In the genomic region with DNA sequence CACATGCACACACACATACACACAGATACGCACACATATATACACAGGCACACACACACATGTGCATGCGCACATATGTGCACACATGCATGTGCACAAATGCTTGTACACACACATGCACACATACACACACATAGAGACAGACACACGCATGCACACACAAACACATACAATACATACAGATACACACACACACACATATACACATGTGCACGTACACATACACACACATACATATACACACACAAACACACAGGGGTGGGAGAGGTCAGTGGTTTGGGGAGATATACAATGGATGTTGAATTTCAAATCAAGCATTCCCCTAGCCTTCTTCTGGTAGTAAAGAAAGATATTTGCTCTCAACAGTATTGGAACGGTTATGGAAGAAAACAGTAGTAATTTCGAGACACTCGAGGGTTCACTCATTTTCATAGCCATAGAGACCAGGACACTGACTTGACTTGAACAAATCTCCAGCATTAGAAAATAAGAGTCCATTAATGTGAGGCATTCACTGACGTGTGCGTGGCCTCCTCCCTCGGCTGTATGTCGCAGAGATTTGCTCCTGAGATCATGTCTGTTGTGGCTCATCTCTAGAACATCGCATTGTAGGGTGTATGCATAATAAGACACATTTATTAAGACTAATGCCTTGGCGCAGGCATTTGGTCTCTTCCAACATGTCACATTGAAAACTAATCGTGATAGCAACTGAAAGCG, we compare ENCODE assay signal across 10 mouse cellular contexts.
DNase-seq lines count a peak whose midpoint lies in the region; ATAC-seq and TF ChIP-seq lines count a peak whose summit lies in the region.
"Had no signal": no experiment of that assay in that cellular context is flagged by ENCODE, and none has a peak within 500 bp of the region (broad histone marks: within the 10 kb centered on the region; RNA-seq: fewer than 3 reads in every experiment).

No protein-coding gene starts in this region.

- no peak for TF ChIP-seq CTCF in hindbrain, postnatal 0 days (IDR thresholded peaks at IDR 0.05; ENCODE audit: low read depth)
- no peak for TF ChIP-seq CTCF in stomach, postnatal 0 days (IDR thresholded peaks at IDR 0.05; ENCODE audit: low read depth)

- DNase-seq in hindbrain, embryonic 14.5 days (ENCODE audit: low spot score): no peak
- DNase-seq in midbrain, embryonic 14.5 days: no peak
- no peak for DNase-seq in midbrain, embryonic 10.5 days (ENCODE audit: low spot score)
- no peak for DNase-seq in hindbrain, postnatal 0 days (ENCODE audit: low spot score)
- no peak for DNase-seq in stomach, postnatal 0 days (ENCODE audit: low spot score)
- DNase-seq in thymus, postnatal 0 days (ENCODE audit: low spot score): no peak
- DNase-seq: kidney, adult 18-20 months had no signal

- H3K4me1 ChIP-seq in hindbrain, embryonic 14.5 days (replicated peaks; ENCODE audit: control insufficient read depth, insufficient read depth, low read length): no peaks in the 10 kb centered on the region
- H3K4me1 ChIP-seq in hindbrain, embryonic 12.5 days: 0 out of 2 replicates have a peak, but pooled peaks cover 2% of the 10 kb centered on the region
- H3K4me1 ChIP-seq in midbrain, embryonic 14.5 days (ENCODE audit: control insufficient read depth, insufficient read depth, low read length): no peaks in the 10 kb centered on the region
- H3K4me1 ChIP-seq in midbrain, embryonic 10.5 days: no peaks in the 10 kb centered on the region
- H3K4me1 ChIP-seq in hindbrain, postnatal 0 days (ENCODE audit: insufficient read depth, low read length): no peaks in the 10 kb centered on the region
- H3K4me1 ChIP-seq in stomach, postnatal 0 days (replicated peaks; ENCODE audit: control insufficient read depth, insufficient read depth): no peaks in the 10 kb centered on the region

- H3K27me3 ChIP-seq in hindbrain, embryonic 14.5 days (ENCODE audit: control insufficient read depth, insufficient read depth, low read length): no peaks in the 10 kb centered on the region
- H3K27me3 ChIP-seq in hindbrain, embryonic 12.5 days: no peaks in the 10 kb centered on the region
- no peaks in the 10 kb centered on the region; the same call in 1 of the 2 replicates for H3K27me3 ChIP-seq in midbrain, embryonic 14.5 days (ENCODE audit: control insufficient read depth, insufficient read depth, low read length)
- no peaks in the 10 kb centered on the region for H3K27me3 ChIP-seq in midbrain, embryonic 10.5 days (ENCODE audit: low read depth, poor library complexity, severe bottlenecking)
- no peaks in the 10 kb centered on the region for H3K27me3 ChIP-seq in hindbrain, postnatal 0 days (ENCODE audit: insufficient read depth, low read length)
- H3K27me3 ChIP-seq in stomach, postnatal 0 days (ENCODE audit: control insufficient read depth, insufficient read depth, low read length): no peaks in the 10 kb centered on the region

- 82% methylated on average over 15 of the region's 15 CpGs for WGBS in hindbrain, embryonic 14.5 days
- whole genome bisulfite sequencing in hindbrain, embryonic 12.5 days: 82% methylated on average over 15 of the region's 15 CpGs
- WGBS in midbrain, embryonic 14.5 days: 80% methylated on average over 15 of the region's 15 CpGs
- 84% methylated on average over 15 of the region's 15 CpGs for WGBS in midbrain, embryonic 10.5 days
- WGBS in hindbrain, postnatal 0 days: 80% methylated on average over 15 of the region's 15 CpGs
- WGBS in stomach, postnatal 0 days: 70% methylated on average over 15 of the region's 15 CpGs

- peak overlapping the region; percentile 4; the same call in 1 of the 2 replicates for H3K4me2 ChIP-seq in hindbrain, embryonic 14.5 days (replicated peaks)
- H3K4me2 ChIP-seq in hindbrain, embryonic 12.5 days (replicated peaks): no peak overlapping the region
- H3K4me2 ChIP-seq in midbrain, embryonic 14.5 days (ENCODE audit: low read length): peak overlapping the region; percentile 26
- H3K4me2 ChIP-seq in hindbrain, postnatal 0 days (ENCODE audit: low read depth, low read length): peak overlapping the region; percentile 26
- peak overlapping the region; percentile 33 for H3K4me2 ChIP-seq in stomach, postnatal 0 days (replicated peaks; ENCODE audit: low read depth)

- no peak overlapping the region for H3K9ac ChIP-seq in hindbrain, embryonic 14.5 days
- H3K9ac ChIP-seq in hindbrain, embryonic 12.5 days: no peak overlapping the region
- H3K9ac ChIP-seq in midbrain, embryonic 14.5 days (replicated peaks; ENCODE audit: low read length): no peak overlapping the region
- H3K9ac ChIP-seq in hindbrain, postnatal 0 days (replicated peaks; ENCODE audit: low read length): no peak overlapping the region
- no peak overlapping the region for H3K9ac ChIP-seq in stomach, postnatal 0 days (ENCODE audit: low read length)
- H3K9ac ChIP-seq: liver, embryonic 14.5 days had no signal

- no peak overlapping the region for H3K27ac ChIP-seq in hindbrain, embryonic 14.5 days
- H3K27ac ChIP-seq in hindbrain, embryonic 12.5 days: no peak overlapping the region
- no peak overlapping the region for H3K27ac ChIP-seq in midbrain, embryonic 14.5 days (replicated peaks; ENCODE audit: low read depth, low read length)
- no peak overlapping the region for H3K27ac ChIP-seq in midbrain, embryonic 10.5 days (replicated peaks)
- H3K27ac ChIP-seq in hindbrain, postnatal 0 days: no peak overlapping the region; the same call in 1 of the 2 replicates
- H3K27ac ChIP-seq in stomach, postnatal 0 days (replicated peaks): peak overlapping the region; percentile 56
- H3K27ac ChIP-seq: liver, embryonic 14.5 days had no signal

- no peaks in the 10 kb centered on the region for H3K36me3 ChIP-seq in hindbrain, embryonic 14.5 days (replicated peaks; ENCODE audit: control insufficient read depth, insufficient read depth)
- no peaks in the 10 kb centered on the region for H3K36me3 ChIP-seq in hindbrain, embryonic 12.5 days
- H3K36me3 ChIP-seq in midbrain, embryonic 14.5 days (ENCODE audit: control insufficient read depth, insufficient read depth, low read length): no peaks in the 10 kb centered on the region
- H3K36me3 ChIP-seq in midbrain, embryonic 10.5 days: no peaks in the 10 kb centered on the region
- H3K36me3 ChIP-seq in hindbrain, postnatal 0 days (ENCODE audit: insufficient read depth, low read length): no peaks in the 10 kb centered on the region
- H3K36me3 ChIP-seq in stomach, postnatal 0 days (ENCODE audit: control insufficient read depth, insufficient read depth, low read length): no peaks in the 10 kb centered on the region

- H3K9me3 ChIP-seq in hindbrain, embryonic 14.5 days (ENCODE audit: control insufficient read depth, low read length): no peaks in the 10 kb centered on the region
- no peaks in the 10 kb centered on the region for H3K9me3 ChIP-seq in hindbrain, embryonic 12.5 days (replicated peaks)
- no peaks in the 10 kb centered on the region for H3K9me3 ChIP-seq in midbrain, embryonic 14.5 days (ENCODE audit: control insufficient read depth, low read length)
- no peaks in the 10 kb centered on the region for H3K9me3 ChIP-seq in midbrain, embryonic 10.5 days (replicated peaks)
- no peaks in the 10 kb centered on the region for H3K9me3 ChIP-seq in hindbrain, postnatal 0 days (ENCODE audit: low read length)
- H3K9me3 ChIP-seq in stomach, postnatal 0 days (ENCODE audit: control insufficient read depth, low read length): no peaks in the 10 kb centered on the region

- no peak for TF ChIP-seq EP300 in stomach, postnatal 0 days (optimal IDR thresholded peaks at IDR 0.05)

- no peak overlapping the region for H3K4me3 ChIP-seq in hindbrain, embryonic 14.5 days (replicated peaks; ENCODE audit: low read length)
- no peak overlapping the region for H3K4me3 ChIP-seq in hindbrain, embryonic 12.5 days
- H3K4me3 ChIP-seq in midbrain, embryonic 14.5 days (replicated peaks; ENCODE audit: low read depth, low read length): no peak overlapping the region
- H3K4me3 ChIP-seq in midbrain, embryonic 10.5 days: no peak overlapping the region
- H3K4me3 ChIP-seq in hindbrain, postnatal 0 days (ENCODE audit: low read length): no peak overlapping the region
- H3K4me3 ChIP-seq in stomach, postnatal 0 days (ENCODE audit: low read depth, low read length): peak overlapping the region; percentile 19; the same call in 1 of the 2 replicates

- ATAC-seq in hindbrain, embryonic 14.5 days (ENCODE audit: low FRiP score): peak; percentile 31; the same call in 1 of the 2 replicates
- no peak for ATAC-seq in hindbrain, embryonic 12.5 days (ENCODE audit: low FRiP score)
- no peak for ATAC-seq in midbrain, embryonic 14.5 days (ENCODE audit: low FRiP score, low TSS enrichment)
- ATAC-seq in hindbrain, postnatal 0 days: peak; percentile 43; the same call in 1 of the 2 replicates
- no peak for ATAC-seq in stomach, postnatal 0 days (ENCODE audit: low FRiP score, low TSS enrichment)
- ATAC-seq: Patski had no signal

Comparison
In these comparisons a context has a peak if more than half of its experiments do, and no peak if none do; other contexts are left out.
1. ATAC-seq: peak in hindbrain, embryonic 14.5 days (single experiment) and hindbrain, postnatal 0 days (single experiment); none in hindbrain, embryonic 12.5 days (single experiment), midbrain, embryonic 14.5 days (single experiment) and stomach, postnatal 0 days (single experiment).